ENCODE assay signal across 8 mouse cellular contexts in the genomic region with DNA sequence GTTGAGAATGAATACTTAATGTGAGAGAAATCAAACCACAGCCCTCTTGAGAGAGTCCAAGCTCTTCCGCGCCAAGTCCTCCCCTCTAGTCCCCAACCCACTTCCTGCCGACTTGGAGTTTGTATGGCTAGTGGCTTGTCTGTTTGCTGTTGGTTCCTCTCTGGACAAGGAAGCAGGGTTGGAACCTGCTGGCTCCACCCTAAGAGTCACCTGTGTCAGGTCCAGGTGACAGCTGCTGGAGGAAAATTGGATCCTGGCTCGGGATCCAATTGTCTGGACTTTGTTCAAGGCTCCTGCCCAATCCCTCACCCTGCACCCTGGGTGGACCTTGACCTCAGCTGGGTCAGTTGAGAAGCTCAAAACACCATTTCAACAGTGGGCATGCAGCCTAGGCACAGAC. TPM values are rescaled to one million over a fixed set of nuclear protein-coding genes. Genes with fewer than 3 reads are reported as not detected.
A peak's percentile ranks its signal among the peaks of the same experiment; 100 is the strongest.
DNase-seq lines count a peak whose midpoint lies in the region; ATAC-seq lines count a peak whose summit lies in the region.

No protein-coding gene starts in this region.

- H3K36me3 ChIP-seq in lung, embryonic 15.5 days: no peaks in the 10 kb centered on the region
- H3K36me3 ChIP-seq in kidney, embryonic 16.5 days (ENCODE audit: insufficient read depth, low read length): no peaks in the 10 kb centered on the region
- no peaks in the 10 kb centered on the region for H3K36me3 ChIP-seq in midbrain, embryonic 16.5 days (ENCODE audit: control insufficient read depth, insufficient read depth, low read length)

- H3K9ac ChIP-seq in lung, embryonic 15.5 days: no peak overlapping the region
- no peak overlapping the region for H3K9ac ChIP-seq in kidney, embryonic 16.5 days (replicated peaks; ENCODE audit: low read length)
- no peak overlapping the region for H3K9ac ChIP-seq in midbrain, embryonic 16.5 days (ENCODE audit: low read depth, low read length)

- H3K4me2 ChIP-seq in lung, embryonic 15.5 days: no peak overlapping the region
- H3K4me2 ChIP-seq in kidney, embryonic 16.5 days (replicated peaks; ENCODE audit: low read depth, low read length): peak overlapping the region; percentile 5; the same call in 1 of the 2 replicates
- H3K4me2 ChIP-seq in midbrain, embryonic 16.5 days (ENCODE audit: low read length): peak overlapping the region; percentile 7; the same call in 1 of the 2 replicates

- H3K27me3 ChIP-seq in lung, embryonic 15.5 days: no peaks in the 10 kb centered on the region
- H3K27me3 ChIP-seq in kidney, embryonic 16.5 days (ENCODE audit: insufficient read depth, low read length): no peaks in the 10 kb centered on the region
- no peaks in the 10 kb centered on the region for H3K27me3 ChIP-seq in midbrain, embryonic 16.5 days (ENCODE audit: control insufficient read depth, insufficient read depth, low read depth, low read length)

- H3K4me3 ChIP-seq in lung, embryonic 15.5 days: no peak overlapping the region
- H3K4me3 ChIP-seq in kidney, embryonic 16.5 days (ENCODE audit: low read length): no peak overlapping the region
- no peak overlapping the region for H3K4me3 ChIP-seq in midbrain, embryonic 16.5 days (ENCODE audit: low read depth, low read length)

- H3K9me3 ChIP-seq in lung, embryonic 15.5 days: no peaks in the 10 kb centered on the region
- H3K9me3 ChIP-seq in kidney, embryonic 16.5 days (ENCODE audit: low read length): no peaks in the 10 kb centered on the region
- H3K9me3 ChIP-seq in midbrain, embryonic 16.5 days (replicated peaks; ENCODE audit: control insufficient read depth, low read length, poor library complexity, severe bottlenecking): no peaks in the 10 kb centered on the region

- peak overlapping the region; percentile 56 for H3K27ac ChIP-seq in lung, embryonic 15.5 days
- H3K27ac ChIP-seq in kidney, embryonic 16.5 days (ENCODE audit: low read length): peak overlapping the region; percentile 21; the same call in 1 of the 2 replicates
- H3K27ac ChIP-seq in midbrain, embryonic 16.5 days (ENCODE audit: low read length): no peak overlapping the region

- peak; percentile 68 for DNase-seq in adrenal gland, adult 2 months
- DNase-seq in adrenal gland, adult 8-10 months: no peak
- no peak for DNase-seq in lung, postnatal 14 days
- no peak for DNase-seq in spleen, postnatal 36 days (ENCODE audit: low spot score in 2 of 2)
- no peak for DNase-seq in layer of hippocampus, postnatal 14 days (ENCODE audit: low spot score in 2 of 2)

- 36% methylated on average over 4 of the region's 4 CpGs for WGBS in lung, embryonic 15.5 days
- WGBS in kidney, embryonic 16.5 days: 51% methylated on average over 4 of the region's 4 CpGs
- 53% methylated on average over 4 of the region's 4 CpGs for WGBS in midbrain, embryonic 16.5 days

- H3K4me1 ChIP-seq in lung, embryonic 15.5 days: peaks cover 92% of the 10 kb centered on the region
- H3K4me1 ChIP-seq in kidney, embryonic 16.5 days (ENCODE audit: insufficient read depth, low read length): peaks cover 96% of the 10 kb centered on the region
- H3K4me1 ChIP-seq in midbrain, embryonic 16.5 days (ENCODE audit: control insufficient read depth, insufficient read depth, low read length): peaks cover 89% of the 10 kb centered on the region

- ATAC-seq in lung, embryonic 15.5 days (ENCODE audit: borderline replicate concordance, extremely low read depth, low FRiP score, low TSS enrichment): no peak
- no peak for ATAC-seq in kidney, embryonic 16.5 days (ENCODE audit: low FRiP score, low TSS enrichment)
- ATAC-seq in midbrain, embryonic 16.5 days: no peak

RNA-seq across cellular contexts. Expression of a gene that starts 7.4 kb away (rescaled TPM):
- 100 to 1,000 TPM in 1 of 2 experiments, 10 to 100 TPM in 1; 90.8 to 142 TPM for total RNA-seq in adrenal gland, adult 2 months (2021)
- 72.7 and 95.8 TPM in 2 replicates for polyA plus RNA-seq in adrenal gland, adult 2 months (2012; rRNA removed)
- 100 to 1,000 TPM in 2 of 4 experiments, 10 to 100 TPM in 2; 90.3 to 192 (median 125) TPM for total RNA-seq in adrenal gland, adult 8-10 months (2022)
- 19.8 and 23.8 TPM in 2 replicates for polyA plus RNA-seq in lung, embryonic 15.5 days (2015; fragmentation: Nextera tagmentation; extraction: Ambion mirVana)
- 36.0 and 46.6 TPM in 2 replicates for polyA plus RNA-seq in kidney, embryonic 16.5 days (2015; fragmentation: Nextera tagmentation; extraction: Ambion mirVana)
- polyA plus RNA-seq in midbrain, embryonic 16.5 days (2015; fragmentation: Nextera tagmentation; extraction: Ambion mirVana): 54.2 and 58.0 TPM in 2 replicates
- total RNA-seq in layer of hippocampus, postnatal 14 days (2021): 100 to 1,000 TPM; 104 to 105 TPM
